In genomic region chr1:119521681-119522080, GRCm38 (mm10) we compare ENCODE assay signal across 19 mouse cellular contexts. TPM values are rescaled to one million over a fixed set of nuclear protein-coding genes. Genes with fewer than 3 reads are reported as not detected.
A peak's percentile ranks its signal among the peaks of the same experiment; 100 is the strongest.
DNase-seq lines count a peak whose midpoint lies in the region; ATAC-seq and TF ChIP-seq lines count a peak whose summit lies in the region.
"Had no signal": no experiment of that assay in that cellular context is flagged by ENCODE, and none has a peak within 500 bp of the region (broad histone marks: within the 10 kb centered on the region; RNA-seq: fewer than 3 reads in every experiment).

No protein-coding gene starts in this region.

- no peak for ATAC-seq in intestine, embryonic 16.5 days
- ATAC-seq in intestine, embryonic 15.5 days = no peak
- no peak for ATAC-seq in kidney, embryonic 16.5 days (ENCODE audit: low FRiP score, low TSS enrichment)
- ATAC-seq in lung, embryonic 15.5 days (ENCODE audit: borderline replicate concordance, extremely low read depth, low FRiP score, low TSS enrichment) = no peak
- no peak for ATAC-seq in intestine, postnatal 0 days
- ATAC-seq: CD4-positive, CD25-positive, alpha-beta regulatory T cell, adult 4 months; forebrain, embryonic 13.5 days; forebrain, postnatal 0 days had no signal

- H3K36me3 ChIP-seq in intestine, embryonic 16.5 days (ENCODE audit: control insufficient read depth, insufficient read depth, low read length) = peaks cover 2% of the 10 kb centered on the region; the same call in 1 of the 2 replicates
- no peaks in the 10 kb centered on the region for H3K36me3 ChIP-seq in intestine, embryonic 15.5 days
- peaks cover 1% of the 10 kb centered on the region for H3K36me3 ChIP-seq in kidney, embryonic 16.5 days (ENCODE audit: insufficient read depth, low read length)
- H3K36me3 ChIP-seq in lung, embryonic 15.5 days = no peaks in the 10 kb centered on the region
- no peaks in the 10 kb centered on the region; the same call in 1 of the 2 replicates for H3K36me3 ChIP-seq in intestine, postnatal 0 days (ENCODE audit: control insufficient read depth, insufficient read depth)

- no peak overlapping the region for H3K4me3 ChIP-seq in intestine, embryonic 16.5 days (ENCODE audit: low read length)
- no peak overlapping the region for H3K4me3 ChIP-seq in intestine, embryonic 15.5 days (replicated peaks)
- H3K4me3 ChIP-seq in kidney, embryonic 16.5 days (ENCODE audit: low read length) = no peak overlapping the region
- no peak overlapping the region for H3K4me3 ChIP-seq in lung, embryonic 15.5 days
- H3K4me3 ChIP-seq in intestine, postnatal 0 days (ENCODE audit: low read depth, low read length) = no peak overlapping the region
- H3K4me3 ChIP-seq: embryonic facial prominence, embryonic 10.5 days; forebrain, embryonic 13.5 days; gastrocnemius, adult 2 months; heart, embryonic 12.5 days had no signal

- WGBS in intestine, embryonic 16.5 days = 71% methylated on average over 7 of the region's 7 CpGs
- WGBS in intestine, embryonic 15.5 days = 74% methylated on average over 7 of the region's 7 CpGs
- 78% methylated on average over 7 of the region's 7 CpGs for WGBS in kidney, embryonic 16.5 days
- 53% methylated on average over 7 of the region's 7 CpGs for WGBS in lung, embryonic 15.5 days
- 54% methylated on average over 7 of the region's 7 CpGs for WGBS in intestine, postnatal 0 days

- H3K27ac ChIP-seq in intestine, embryonic 16.5 days (ENCODE audit: low read length) = 0 out of 2 replicates have a peak overlapping the region, but pooled peaks have one; percentile 10
- no peak overlapping the region for H3K27ac ChIP-seq in intestine, embryonic 15.5 days
- H3K27ac ChIP-seq in kidney, embryonic 16.5 days (ENCODE audit: low read length) = no peak overlapping the region
- peak overlapping the region; percentile 71 for H3K27ac ChIP-seq in lung, embryonic 15.5 days
- peak overlapping the region; percentile 37 for H3K27ac ChIP-seq in intestine, postnatal 0 days (ENCODE audit: low read depth, low read length)
- H3K27ac ChIP-seq: embryonic facial prominence, embryonic 10.5 days; forebrain, embryonic 13.5 days; gastrocnemius, adult 2 months had no signal

- no peaks in the 10 kb centered on the region for H3K27me3 ChIP-seq in intestine, embryonic 16.5 days (replicated peaks; ENCODE audit: control insufficient read depth, insufficient read depth, low read length)
- no peaks in the 10 kb centered on the region for H3K27me3 ChIP-seq in intestine, embryonic 15.5 days (replicated peaks)
- no peaks in the 10 kb centered on the region for H3K27me3 ChIP-seq in kidney, embryonic 16.5 days (ENCODE audit: insufficient read depth, low read length)
- H3K27me3 ChIP-seq in lung, embryonic 15.5 days = no peaks in the 10 kb centered on the region
- no peaks in the 10 kb centered on the region for H3K27me3 ChIP-seq in intestine, postnatal 0 days (replicated peaks; ENCODE audit: control insufficient read depth, insufficient read depth, low read length)
- H3K27me3 ChIP-seq: forebrain, embryonic 13.5 days; heart, embryonic 12.5 days had no signal

- no peak overlapping the region for H3K9ac ChIP-seq in intestine, embryonic 16.5 days (ENCODE audit: low read depth, low read length)
- H3K9ac ChIP-seq in intestine, embryonic 15.5 days = no peak overlapping the region
- H3K9ac ChIP-seq in kidney, embryonic 16.5 days (replicated peaks; ENCODE audit: low read length) = no peak overlapping the region
- no peak overlapping the region for H3K9ac ChIP-seq in lung, embryonic 15.5 days
- H3K9ac ChIP-seq in intestine, postnatal 0 days (ENCODE audit: low read depth, low read length) = no peak overlapping the region
- H3K9ac ChIP-seq: forebrain, embryonic 13.5 days; forebrain, postnatal 0 days; heart, embryonic 12.5 days had no signal

- TF ChIP-seq CTCF in intestine, postnatal 0 days (IDR thresholded peaks at IDR 0.05; ENCODE audit: low read depth) = no peak

- H3K4me2 ChIP-seq in intestine, embryonic 16.5 days (ENCODE audit: low read depth, low read length) = no peak overlapping the region
- H3K4me2 ChIP-seq in intestine, embryonic 15.5 days (replicated peaks) = no peak overlapping the region
- no peak overlapping the region for H3K4me2 ChIP-seq in kidney, embryonic 16.5 days (replicated peaks; ENCODE audit: low read depth, low read length)
- no peak overlapping the region for H3K4me2 ChIP-seq in lung, embryonic 15.5 days
- H3K4me2 ChIP-seq in intestine, postnatal 0 days (replicated peaks; ENCODE audit: low read depth) = no peak overlapping the region
- H3K4me2 ChIP-seq: forebrain, embryonic 13.5 days; heart, embryonic 12.5 days had no signal

- peaks cover 23% of the 10 kb centered on the region for H3K4me1 ChIP-seq in intestine, embryonic 16.5 days (ENCODE audit: control insufficient read depth, insufficient read depth, low read length)
- peaks cover 17% of the 10 kb centered on the region for H3K4me1 ChIP-seq in intestine, embryonic 15.5 days (replicated peaks)
- H3K4me1 ChIP-seq in kidney, embryonic 16.5 days (ENCODE audit: insufficient read depth, low read length) = peaks cover 16% of the 10 kb centered on the region
- peaks cover 47% of the 10 kb centered on the region for H3K4me1 ChIP-seq in lung, embryonic 15.5 days
- peaks cover 11% of the 10 kb centered on the region for H3K4me1 ChIP-seq in intestine, postnatal 0 days (replicated peaks; ENCODE audit: control insufficient read depth, insufficient read depth, low read length)

- peaks cover 3% of the 10 kb centered on the region; the same call in 1 of the 2 replicates for H3K9me3 ChIP-seq in intestine, embryonic 16.5 days (ENCODE audit: control insufficient read depth, low read length)
- H3K9me3 ChIP-seq in intestine, embryonic 15.5 days = no peaks in the 10 kb centered on the region
- H3K9me3 ChIP-seq in kidney, embryonic 16.5 days (ENCODE audit: low read length) = peaks cover 2% of the 10 kb centered on the region
- H3K9me3 ChIP-seq in lung, embryonic 15.5 days = no peaks in the 10 kb centered on the region
- H3K9me3 ChIP-seq in intestine, postnatal 0 days (ENCODE audit: control insufficient read depth) = no peaks in the 10 kb centered on the region
- H3K9me3 ChIP-seq: forebrain, embryonic 13.5 days had no signal

- DNase-seq in kidney, postnatal 25 days = peak; percentile 34 to 60
- DNase-seq in lung, postnatal 4 days = no peak
- DNase-seq: adrenal gland, adult 8-10 months; adrenal gland, postnatal 36 days; B cell, adult 2 months; cerebellum, adult 2 months; cerebellum, postnatal 10 days; forebrain, postnatal 0 days; gastrocnemius, adult 2 months; gastrocnemius, postnatal 25 days had no signal

RNA-seq across cellular contexts. Expression of gene Tmem185b, which starts 4.3 kb away (rescaled TPM):
- polyA plus RNA-seq in intestine, embryonic 16.5 days (2015; fragmentation: Nextera tagmentation; extraction: Ambion mirVana) = 27.2 and 27.7 TPM in 2 replicates
- 24.0 and 25.7 TPM in 2 replicates for polyA plus RNA-seq in intestine, embryonic 15.5 days (2015; fragmentation: Nextera tagmentation; extraction: Ambion mirVana)
- 32.9 and 33.1 TPM in 2 replicates for polyA plus RNA-seq in kidney, embryonic 16.5 days (2015; fragmentation: Nextera tagmentation; extraction: Ambion mirVana)
- 30.5 and 32.6 TPM in 2 replicates for polyA plus RNA-seq in lung, embryonic 15.5 days (2015; fragmentation: Nextera tagmentation; extraction: Ambion mirVana)
- polyA plus RNA-seq in intestine, postnatal 0 days (2015; fragmentation: Nextera tagmentation; extraction: Ambion mirVana) = 21.6 and 25.1 TPM in 2 replicates

RNA-seq across cellular contexts. Expression of gene Ralb, which starts 17.1 kb away (rescaled TPM):
- 203 and 218 TPM in 2 replicates for polyA plus RNA-seq in intestine, embryonic 16.5 days (2015; fragmentation: Nextera tagmentation; extraction: Ambion mirVana)
- polyA plus RNA-seq in intestine, embryonic 15.5 days (2015; fragmentation: Nextera tagmentation; extraction: Ambion mirVana) = 172 and 179 TPM in 2 replicates
- polyA plus RNA-seq in kidney, embryonic 16.5 days (2015; fragmentation: Nextera tagmentation; extraction: Ambion mirVana) = 167 and 174 TPM in 2 replicates
- 254 and 264 TPM in 2 replicates for polyA plus RNA-seq in lung, embryonic 15.5 days (2015; fragmentation: Nextera tagmentation; extraction: Ambion mirVana)
- 145 and 152 TPM in 2 replicates for polyA plus RNA-seq in intestine, postnatal 0 days (2015; fragmentation: Nextera tagmentation; extraction: Ambion mirVana)

Comparison
In these comparisons a context has a peak if more than half of its experiments do, and no peak if none do; other contexts are left out.
1. H3K27ac ChIP-seq: peak in intestine, embryonic 16.5 days (single experiment), lung, embryonic 15.5 days (single experiment) and intestine, postnatal 0 days (single experiment); none in intestine, embryonic 15.5 days (single experiment) and kidney, embryonic 16.5 days (single experiment).
2. DNase-seq: peak in kidney, postnatal 25 days (2 of 2); none in lung, postnatal 4 days (0 of 2).